Mouse (Mus musculus): ENCODE data around the gene Rgl1. TPM values are rescaled to one million over a fixed set of nuclear protein-coding genes. Genes with fewer than 3 reads are reported as not detected.
"Not testable (repeated sequence)": the region's sequence is repeated elsewhere in the genome, so short reads cannot be mapped to it uniquely, and the experiment has no call there.

Gene Rgl1
- total RNA-seq, 1 experiment from 2014 or later, result 32.3 TPM

GRCm38 (mm10) chr1:152659961-152660360 is 106.2 kb downstream of the Rgl1 start:
- no peak for DNase-seq

GRCm38 (mm10) chr1:152656601-152657000 is 109.5 kb downstream of the Rgl1 start:
- DNase-seq, result no peak

GRCm38 (mm10) chr1:152654851-152655250 is 111.3 kb downstream of the Rgl1 start:
- no peak for DNase-seq

- DNase-seq, result no peak
Observed at GRCm38 (mm10) chr1:152651495-152651874, 114.7 kb downstream of the Rgl1 start.

GRCm38 (mm10) chr1:152650856-152651494 is 115.2 kb downstream of the Rgl1 start:
- no peak for DNase-seq

GRCm38 (mm10) chr1:152648052-152648451 is 118.1 kb downstream of the Rgl1 start:
- no peak for DNase-seq

GRCm38 (mm10) chr1:152642207-152642606 is 123.9 kb downstream of the Rgl1 start:
- not testable (repeated sequence) for DNase-seq

GRCm38 (mm10) chr1:152640195-152640981 is 125.8 kb downstream of the Rgl1 start:
- peak; percentile 77 for DNase-seq

- DNase-seq, result no peak
Observed at GRCm38 (mm10) chr1:152639344-152639743, 126.8 kb downstream of the Rgl1 start.

GRCm38 (mm10) chr1:152634638-152635037 is 131.5 kb downstream of the Rgl1 start:
- DNase-seq, result no peak

GRCm38 (mm10) chr1:152629780-152630179 is 136.4 kb downstream of the Rgl1 start:
- no peak for DNase-seq

GRCm38 (mm10) chr1:152625651-152626050 is 140.5 kb downstream of the Rgl1 start:
- no peak for DNase-seq

GRCm38 (mm10) chr1:152624644-152625454 is 141.3 kb downstream of the Rgl1 start:
- DNase-seq, result peak; percentile 84

GRCm38 (mm10) chr1:152623375-152624270 is 142.5 kb downstream of the Rgl1 start:
- DNase-seq, result peak; percentile 46

GRCm38 (mm10) chr1:152622765-152623211 is 143.4 kb downstream of the Rgl1 start:
- DNase-seq, result peak; percentile 36

- DNase-seq, result no peak
Observed at GRCm38 (mm10) chr1:152621624-152622023, 144.5 kb downstream of the Rgl1 start.

GRCm38 (mm10) chr1:152619396-152619795 is 146.8 kb downstream of the Rgl1 start:
- no peak for DNase-seq

GRCm38 (mm10) chr1:152618896-152619295 is 147.3 kb downstream of the Rgl1 start:
- no peak for DNase-seq

GRCm38 (mm10) chr1:152618381-152618780 is 147.8 kb downstream of the Rgl1 start:
- no peak for DNase-seq

GRCm38 (mm10) chr1:152617745-152618342 is 148.3 kb downstream of the Rgl1 start:
- DNase-seq, result no peak

- DNase-seq, result no peak
Observed at GRCm38 (mm10) chr1:152616777-152617057, 149.4 kb downstream of the Rgl1 start.

Data from adrenal gland, postnatal 14 days (tissue).